Mouse (Mus musculus): ENCODE measurements around the gene Lcor.

DNA sequence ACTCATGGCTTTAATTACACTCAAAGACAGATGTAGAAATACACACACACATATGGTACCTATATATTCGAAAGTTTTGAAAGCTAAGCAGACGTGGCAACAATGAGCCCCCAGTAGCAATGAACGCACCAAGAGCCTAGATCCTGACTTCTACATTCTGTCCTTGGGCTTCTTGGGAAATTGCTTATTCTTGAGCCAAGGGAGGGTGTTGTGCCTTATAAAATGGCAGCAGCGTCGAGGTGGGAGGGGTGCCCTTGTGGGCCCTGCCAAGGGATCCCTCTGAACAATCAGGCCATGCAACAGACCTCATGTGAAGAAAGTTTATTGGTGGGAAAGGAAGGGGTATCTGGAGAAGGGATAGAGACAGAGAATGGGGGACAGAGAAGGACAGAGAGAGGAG is 18.6 kb upstream of the Lcor start:
- TF ChIP-seq POLR2A (IDR thresholded peaks at IDR 0.05; ENCODE audit: extremely low read depth, insufficient read depth, low read length), result no peak
- no peak for TF ChIP-seq CTCF (IDR thresholded peaks at IDR 0.05; ENCODE audit: extremely low read depth, insufficient read depth, low read length)

All from cortical plate, adult 2 months (tissue).